Mouse (Mus musculus): ENCODE results near the gene Zfp319.

DNA sequence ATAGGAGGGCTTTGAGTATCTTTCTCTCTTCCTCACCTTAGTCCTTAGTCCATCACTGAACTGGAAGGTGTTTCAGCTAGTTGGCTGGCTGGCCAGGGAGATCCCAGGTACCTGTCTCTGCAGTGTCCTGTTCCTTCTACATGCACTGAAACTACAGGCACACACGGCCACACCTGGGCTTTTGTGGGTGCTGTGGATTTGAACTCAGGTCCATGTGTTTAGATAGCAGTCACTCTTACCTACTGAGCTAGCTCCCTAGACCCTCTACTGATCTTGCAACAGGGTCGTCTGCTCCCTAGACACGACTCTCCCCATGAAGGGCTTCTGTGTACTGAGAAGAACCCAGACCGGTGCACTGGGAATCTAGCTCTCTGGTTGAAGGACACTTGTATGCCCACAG is 45.4 kb upstream of the Zfp319 start:
- TF ChIP-seq CTCF (IDR thresholded peaks at IDR 0.05; ENCODE audit: low read depth, low read length) (no peak), POLR2A (IDR thresholded peaks at IDR 0.05; ENCODE audit: borderline replicate concordance, low read depth, low read length) (no peak)

Measured in bone marrow macrophage, adult 2 months (primary cell).